In the genomic region with DNA sequence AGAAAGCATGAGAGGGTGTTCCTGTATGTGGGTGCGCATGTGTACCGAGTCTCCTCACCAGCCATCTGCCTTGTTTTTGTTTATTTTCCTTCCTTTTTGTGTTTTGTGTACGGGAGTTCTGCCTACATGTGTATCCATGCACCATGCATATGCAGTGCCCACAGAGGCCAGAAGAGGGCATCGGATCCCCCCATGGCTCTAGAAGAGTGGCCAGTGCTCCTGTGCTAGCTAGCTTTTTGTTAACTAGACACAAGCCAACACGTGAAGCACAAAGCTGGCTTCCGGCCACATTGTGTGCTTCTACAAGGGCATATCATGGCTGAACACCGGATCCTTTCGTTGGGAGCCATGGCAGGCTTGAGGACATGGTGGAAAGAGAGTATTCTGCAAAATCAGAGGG, we compare ENCODE assay signal across 8 mouse cellular contexts. TPM values are rescaled to one million over a fixed set of nuclear protein-coding genes. Genes with fewer than 3 reads are reported as not detected.
DNase-seq lines count a peak whose midpoint lies in the region; ATAC-seq lines count a peak whose summit lies in the region.

No protein-coding gene starts in this region.

- H3K4me3 ChIP-seq in forebrain, embryonic 14.5 days (ENCODE audit: low read depth, low read length) = no peak overlapping the region
- no peak overlapping the region for H3K4me3 ChIP-seq in forebrain, embryonic 12.5 days (replicated peaks)

- H3K27me3 ChIP-seq in forebrain, embryonic 14.5 days (replicated peaks; ENCODE audit: control insufficient read depth, insufficient read depth, low read length) = no peaks in the 10 kb centered on the region
- H3K27me3 ChIP-seq in forebrain, embryonic 12.5 days = 0 out of 2 replicates have a peak, but pooled peaks cover 4% of the 10 kb centered on the region

- WGBS in forebrain, embryonic 14.5 days = 33% methylated on average over 8 of the region's 8 CpGs
- WGBS in forebrain, embryonic 12.5 days = 32% methylated on average over 8 of the region's 8 CpGs

- DNase-seq in forebrain, embryonic 14.5 days (ENCODE audit: low spot score) = peak; percentile 78
- peak; percentile 50 to 52 for DNase-seq in right cerebral cortex, postnatal 10 days (ENCODE audit: low spot score in 2 of 2)
- DNase-seq in right cerebral cortex, adult 2 months (ENCODE audit: low spot score in 2 of 2) = no peak
- DNase-seq in c-Kit-positive CD71-positive TER-119-positive erythroid progenitor cells, embryonic 14.5 days (ENCODE audit: low spot score) = peak; percentile 32
- DNase-seq in lung, postnatal 14 days = peak; percentile 65
- peak; percentile 43 to 79 for DNase-seq in spleen, postnatal 4 days (ENCODE audit: low spot score in 2 of 2)

- no peaks in the 10 kb centered on the region for H3K4me1 ChIP-seq in forebrain, embryonic 14.5 days (ENCODE audit: control insufficient read depth, insufficient read depth, low read length)
- no peaks in the 10 kb centered on the region for H3K4me1 ChIP-seq in forebrain, embryonic 12.5 days

- H3K9ac ChIP-seq in forebrain, embryonic 14.5 days (ENCODE audit: low read length) = no peak overlapping the region
- no peak overlapping the region for H3K9ac ChIP-seq in forebrain, embryonic 12.5 days

- no peak overlapping the region for H3K4me2 ChIP-seq in forebrain, embryonic 14.5 days (ENCODE audit: low read length)
- no peak overlapping the region for H3K4me2 ChIP-seq in forebrain, embryonic 12.5 days

- no peak overlapping the region for H3K27ac ChIP-seq in forebrain, embryonic 14.5 days (ENCODE audit: low read depth, low read length)
- H3K27ac ChIP-seq in forebrain, embryonic 12.5 days = no peak overlapping the region

- no peaks in the 10 kb centered on the region for H3K9me3 ChIP-seq in forebrain, embryonic 14.5 days (replicated peaks; ENCODE audit: control insufficient read depth, low read length)
- H3K9me3 ChIP-seq in forebrain, embryonic 12.5 days = no peaks in the 10 kb centered on the region

- ATAC-seq in forebrain, embryonic 14.5 days = peak; percentile 70; the same call in 1 of the 2 replicates
- ATAC-seq in forebrain, embryonic 12.5 days (ENCODE audit: low FRiP score) = no peak
- peak; percentile 75 for ATAC-seq in granulocyte monocyte progenitor cell, adult 5-6 weeks (replicated peaks; ENCODE audit: poor library complexity, severe bottlenecking)

- no peaks in the 10 kb centered on the region for H3K36me3 ChIP-seq in forebrain, embryonic 14.5 days (ENCODE audit: control insufficient read depth, insufficient read depth, low read length)
- no peaks in the 10 kb centered on the region for H3K36me3 ChIP-seq in forebrain, embryonic 12.5 days (replicated peaks)

RNA-seq across cellular contexts. Expression of gene Pemt, which starts 24.3 kb away (rescaled TPM):
- 7.3 and 9.4 TPM in 2 replicates for polyA plus RNA-seq in forebrain, embryonic 14.5 days (2014; fragmentation: Nextera tagmentation; extraction: Ambion mirVana)
- polyA plus RNA-seq in forebrain, embryonic 12.5 days (2016; fragmentation: Nextera tagmentation; extraction: Ambion mirVana) = 5.4 and 6.3 TPM in 2 replicates
- total RNA-seq in granulocyte monocyte progenitor cell, adult 5-6 weeks (2014; fragmentation: Nextera tagmentation) = 12.9 and 20.7 TPM in 2 replicates
- total RNA-seq in granulocyte monocyte progenitor cell, adult 5-6 weeks (2017) = 3.7 and 14.6 TPM in 2 replicates

RNA-seq across cellular contexts. Expression of gene Rai1, which starts 34.2 kb away (rescaled TPM):
- polyA plus RNA-seq in forebrain, embryonic 14.5 days (2014; fragmentation: Nextera tagmentation; extraction: Ambion mirVana) = 26.4 and 28.5 TPM in 2 replicates
- polyA plus RNA-seq in forebrain, embryonic 12.5 days (2016; fragmentation: Nextera tagmentation; extraction: Ambion mirVana) = 34.2 and 35.1 TPM in 2 replicates
- total RNA-seq in granulocyte monocyte progenitor cell, adult 5-6 weeks (2014; fragmentation: Nextera tagmentation) = 37.5 and 52.4 TPM in 2 replicates
- 11.0 and 13.3 TPM in 2 replicates for total RNA-seq in granulocyte monocyte progenitor cell, adult 5-6 weeks (2017)

Comparison
In these comparisons a context has a peak if more than half of its experiments do, and no peak if none do; other contexts are left out.
1. DNase-seq: peak in forebrain, embryonic 14.5 days (single experiment), right cerebral cortex, postnatal 10 days (2 of 2), c-Kit-positive CD71-positive TER-119-positive erythroid progenitor cells, embryonic 14.5 days (single experiment), lung, postnatal 14 days (single experiment) and spleen, postnatal 4 days (2 of 2); none in right cerebral cortex, adult 2 months (0 of 2).